Mouse (Mus musculus) 3T3-L1 (cell line): ENCODE results near the gene Grm4.

Experiments used
- DNase-seq: peaks from one replicate; pipeline ENCODE4 v3.0.0-alpha.2; 2015; ENCODE audit warnings: low read depth, low spot score

The Grm4 gene

GRCm38 (mm10) chr17:27551393-27551940 lies 30.3 kb upstream of the Grm4 start:
- no peak for DNase-seq

- DNase-seq = no peak
Measured at GRCm38 (mm10) chr17:27549234-27549633, 28.0 kb upstream of the Grm4 start.

- peak; percentile 97 for DNase-seq
Measured at GRCm38 (mm10) chr17:27547253-27547868, 26.2 kb upstream of the Grm4 start.

GRCm38 (mm10) chr17:27546574-27547085 lies 25.4 kb upstream of the Grm4 start:
- peak; percentile 60 for DNase-seq

GRCm38 (mm10) chr17:27545991-27546390 lies 24.8 kb upstream of the Grm4 start:
- DNase-seq = no peak

GRCm38 (mm10) chr17:27544551-27544950 lies 23.3 kb upstream of the Grm4 start:
- DNase-seq = no peak

GRCm38 (mm10) chr17:27541984-27542383 lies 20.8 kb upstream of the Grm4 start:
- no peak for DNase-seq

- no peak for DNase-seq
Measured at GRCm38 (mm10) chr17:27541261-27541660, 20.1 kb upstream of the Grm4 start.

GRCm38 (mm10) chr17:27534718-27535117 lies 13.5 kb upstream of the Grm4 start:
- DNase-seq = peak; percentile 90

- no peak for DNase-seq
Measured at GRCm38 (mm10) chr17:27533354-27533753, 12.2 kb upstream of the Grm4 start.

- peak; percentile 29 for DNase-seq
Measured at GRCm38 (mm10) chr17:27532095-27532494, 10.9 kb upstream of the Grm4 start.

GRCm38 (mm10) chr17:27528767-27529166 lies 7.6 kb upstream of the Grm4 start:
- no peak for DNase-seq

GRCm38 (mm10) chr17:27528030-27528429 lies 6.8 kb upstream of the Grm4 start:
- no peak for DNase-seq

- DNase-seq = no peak
Measured at GRCm38 (mm10) chr17:27527188-27527587, 6.0 kb upstream of the Grm4 start.

- no peak for DNase-seq
Measured at GRCm38 (mm10) chr17:27523121-27523520, 1.9 kb upstream of the Grm4 start.

GRCm38 (mm10) chr17:27520557-27520956 lies 646 bp downstream of the Grm4 start:
- peak; percentile 35 for DNase-seq

- DNase-seq = no peak
Measured at GRCm38 (mm10) chr17:27518700-27519595, 2.3 kb downstream of the Grm4 start.

GRCm38 (mm10) chr17:27518296-27518695 lies 2.9 kb downstream of the Grm4 start:
- DNase-seq = no peak

- DNase-seq = no peak
Measured at GRCm38 (mm10) chr17:27513916-27514762, 7.1 kb downstream of the Grm4 start.

- no peak for DNase-seq
Measured at GRCm38 (mm10) chr17:27513279-27513915, 7.8 kb downstream of the Grm4 start.

- no peak for DNase-seq
Measured at GRCm38 (mm10) chr17:27512619-27513161, 8.5 kb downstream of the Grm4 start.
